Mouse (Mus musculus): Measurements from ENCODE around the gene Gm20696.

The Gm20696 gene

DNA sequence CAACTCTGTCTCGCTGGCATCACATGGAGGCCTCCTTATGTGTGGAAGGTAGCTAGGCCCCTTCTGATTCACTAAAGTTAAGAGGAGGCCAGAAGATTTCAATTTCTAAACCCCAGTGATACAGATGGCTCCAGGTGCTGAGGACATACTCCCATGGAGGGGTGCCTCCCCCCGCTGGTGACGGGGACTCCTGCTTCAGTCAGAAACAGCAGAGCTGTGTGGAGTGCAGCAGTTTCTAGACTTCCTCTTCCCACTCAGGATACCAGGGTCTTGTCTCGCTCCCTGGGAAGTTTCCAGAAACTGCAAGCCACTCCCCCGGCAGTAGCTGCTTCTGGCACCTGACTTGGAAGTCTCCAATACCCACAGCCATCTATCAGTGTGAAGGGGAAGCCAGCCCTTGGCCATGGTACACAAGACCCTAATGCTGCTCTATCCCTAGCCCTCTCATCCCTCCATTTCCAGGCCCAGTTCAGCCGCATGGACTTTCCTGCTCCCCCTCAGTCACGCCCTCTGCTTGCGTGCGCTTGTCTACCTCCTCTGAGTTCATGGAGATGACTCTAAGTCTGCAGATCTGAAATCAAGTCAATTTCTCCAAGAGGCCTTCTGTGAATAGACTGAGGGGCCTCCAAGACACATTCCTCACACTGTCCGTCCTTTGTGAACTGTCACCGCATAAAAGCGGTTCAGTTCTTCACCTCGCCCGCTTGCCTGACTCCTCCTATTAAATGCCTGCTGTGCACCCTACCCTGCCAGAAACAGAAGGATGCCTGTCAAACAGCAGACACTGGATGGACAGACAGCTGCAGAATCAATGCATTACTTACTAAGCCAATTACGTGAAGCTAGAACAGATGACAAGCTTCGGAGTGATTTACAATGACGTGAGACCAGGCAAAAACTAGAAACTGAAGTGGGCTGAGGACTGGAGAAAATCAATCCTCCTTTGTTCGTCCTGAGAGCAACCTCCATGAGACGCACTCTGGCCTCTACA is 346.9 kb downstream of the Gm20696 start:
- no peak for DNase-seq

DNA sequence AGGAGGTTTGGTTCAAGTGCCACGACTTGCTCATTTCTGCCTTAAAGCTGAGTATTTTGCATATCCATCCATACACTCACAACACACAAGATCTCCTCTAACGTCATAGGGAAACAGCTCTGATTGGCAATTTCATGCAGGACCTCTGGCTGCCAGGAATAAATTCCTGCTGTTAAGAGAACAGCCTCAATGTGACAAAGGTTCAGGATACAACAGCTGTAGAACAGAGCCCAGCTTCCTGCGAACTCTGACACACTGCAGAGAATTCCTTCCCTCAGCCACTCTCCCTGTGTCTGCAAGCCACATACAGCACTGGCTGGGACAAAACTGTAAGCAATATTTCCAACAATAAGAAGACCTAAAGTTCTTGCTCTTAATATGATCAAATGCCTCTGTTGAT is 351.9 kb downstream of the Gm20696 start:
- DNase-seq: no peak

DNA sequence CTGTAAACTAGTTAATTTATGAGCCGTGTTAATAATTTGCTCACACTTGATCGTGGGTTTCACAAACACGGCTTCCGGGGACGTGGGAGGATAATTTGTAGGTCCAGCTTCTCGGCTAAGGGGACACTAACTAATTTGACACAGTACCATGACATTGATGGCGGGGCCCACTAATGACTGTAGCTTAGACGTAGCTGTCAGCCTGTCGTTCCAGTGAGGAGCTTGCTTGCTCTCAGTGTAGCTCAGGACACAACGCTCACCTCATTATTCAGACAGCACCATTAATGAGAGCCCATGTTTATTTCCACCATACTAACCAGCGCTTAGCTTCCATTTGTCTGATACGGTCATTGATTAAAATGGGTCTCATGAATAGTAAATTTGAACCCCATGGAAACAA is 356.1 kb downstream of the Gm20696 start:
- no peak for DNase-seq

- DNase-seq: no peak
Measured at GRCm38 (mm10) chr6:99310171-99310500, 356.5 kb downstream of the Gm20696 start.

- DNase-seq: no peak
Measured at GRCm38 (mm10) chr6:99309466-99310170, 357.0 kb downstream of the Gm20696 start.

DNA sequence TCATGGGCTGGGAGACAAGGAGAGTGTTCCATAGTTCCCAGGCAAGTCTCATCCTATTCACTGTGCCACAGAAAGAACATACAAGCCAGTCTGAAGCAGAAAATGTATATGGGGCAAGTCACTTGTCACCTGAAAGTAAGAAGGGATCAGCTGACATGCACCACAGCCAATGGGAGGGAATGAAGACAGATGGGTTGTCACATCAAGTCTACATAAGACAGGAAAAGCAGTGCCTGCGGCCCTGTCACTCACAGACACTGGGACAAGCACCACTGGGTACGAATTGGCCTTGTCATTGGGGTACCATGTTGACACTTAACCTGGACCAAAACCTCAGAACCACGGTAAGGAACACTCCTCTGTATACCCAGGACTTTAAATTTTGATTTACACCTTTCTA is 360.8 kb downstream of the Gm20696 start:
- no peak for DNase-seq

DNA sequence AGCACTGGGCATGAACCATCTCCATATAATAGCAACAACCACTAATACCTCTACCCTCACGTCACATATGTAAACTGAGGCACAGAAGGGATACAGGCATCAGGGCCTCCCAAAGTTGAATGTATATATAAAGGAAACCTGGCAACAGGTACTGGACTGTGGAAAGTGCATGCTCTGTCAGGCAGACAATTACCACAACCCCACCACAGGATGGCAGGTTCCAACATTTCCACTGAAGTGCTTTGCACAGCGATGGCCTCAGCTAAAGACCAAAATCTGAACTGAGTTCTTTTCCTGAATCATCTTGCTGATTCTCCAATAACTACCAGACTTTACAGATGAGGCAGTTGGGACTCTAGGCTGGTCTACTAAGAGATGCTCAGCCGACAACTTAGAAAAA is 361.4 kb downstream of the Gm20696 start:
- DNase-seq: no peak

DNA sequence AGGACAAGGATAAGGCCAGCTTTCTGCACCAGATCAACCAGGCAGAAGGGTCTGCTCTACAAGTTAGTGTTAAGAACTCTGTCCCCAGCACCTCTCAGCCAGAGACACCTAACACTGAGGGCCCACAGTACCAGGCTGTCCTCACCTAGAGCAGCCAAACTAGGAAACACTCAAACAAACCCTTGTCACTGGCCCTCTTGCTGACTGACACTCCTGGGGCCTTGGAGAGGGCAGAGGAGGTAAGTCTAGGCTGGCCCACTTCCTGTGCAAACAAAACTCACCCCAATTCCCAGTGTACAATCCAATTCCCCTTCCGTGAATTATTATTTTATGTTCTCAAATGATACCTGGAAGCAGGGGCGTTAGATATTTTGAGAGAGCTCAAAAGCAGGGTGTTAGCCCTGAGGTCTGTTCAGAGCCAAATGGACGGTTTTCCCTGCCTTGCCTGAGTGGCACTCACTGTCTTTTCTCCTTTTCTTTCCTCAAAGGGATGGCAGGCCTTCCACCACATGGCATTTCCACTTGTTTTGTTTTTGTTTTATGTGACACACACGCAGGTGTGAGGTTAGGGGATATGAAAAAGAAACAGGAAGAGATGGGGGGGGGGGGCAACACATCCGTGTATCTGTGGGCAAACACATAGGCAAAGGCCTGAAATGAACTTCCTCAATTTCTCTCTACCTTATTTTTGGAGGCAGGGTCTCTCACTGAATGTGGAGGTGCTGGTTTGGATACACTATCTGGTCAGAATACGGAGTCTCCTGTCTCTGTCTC is 363.7 kb downstream of the Gm20696 start:
- no peak for DNase-seq

GRCm38 (mm10) chr6:99301923-99302322 is 364.7 kb downstream of the Gm20696 start:
- DNase-seq: no peak

GRCm38 (mm10) chr6:99300235-99300634 is 366.4 kb downstream of the Gm20696 start:
- DNase-seq: no peak

GRCm38 (mm10) chr6:99299196-99299595 is 367.4 kb downstream of the Gm20696 start:
- no peak for DNase-seq

- DNase-seq: no peak
Measured at GRCm38 (mm10) chr6:99297535-99297934, 369.1 kb downstream of the Gm20696 start.

DNA sequence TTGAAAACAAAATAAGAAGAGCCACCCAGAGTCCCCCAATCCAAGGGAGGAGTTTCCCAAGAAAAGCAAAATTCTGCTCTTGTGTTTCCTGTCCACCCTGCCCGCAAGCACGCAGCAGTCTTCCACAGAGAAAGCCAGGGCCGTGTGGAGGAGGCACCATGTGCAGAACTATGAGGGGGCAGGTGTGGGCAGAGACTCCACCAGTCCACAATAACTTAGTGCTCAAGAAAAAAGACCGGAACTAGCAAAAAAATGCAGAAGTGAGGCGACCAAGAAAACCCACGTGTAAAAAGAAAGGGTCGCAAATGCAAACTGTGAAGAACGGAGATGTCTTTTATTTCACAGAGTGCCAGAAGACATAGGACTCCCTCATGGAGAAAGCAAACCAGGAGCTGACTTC is 371.1 kb downstream of the Gm20696 start:
- DNase-seq: no peak

GRCm38 (mm10) chr6:99289220-99289619 is 377.4 kb downstream of the Gm20696 start:
- DNase-seq: peak; percentile 65 to 71

GRCm38 (mm10) chr6:99285026-99285425 is 381.6 kb downstream of the Gm20696 start:
- no peak for DNase-seq

- DNase-seq: no peak
Measured at GRCm38 (mm10) chr6:99284019-99284418, 382.6 kb downstream of the Gm20696 start.

DNA sequence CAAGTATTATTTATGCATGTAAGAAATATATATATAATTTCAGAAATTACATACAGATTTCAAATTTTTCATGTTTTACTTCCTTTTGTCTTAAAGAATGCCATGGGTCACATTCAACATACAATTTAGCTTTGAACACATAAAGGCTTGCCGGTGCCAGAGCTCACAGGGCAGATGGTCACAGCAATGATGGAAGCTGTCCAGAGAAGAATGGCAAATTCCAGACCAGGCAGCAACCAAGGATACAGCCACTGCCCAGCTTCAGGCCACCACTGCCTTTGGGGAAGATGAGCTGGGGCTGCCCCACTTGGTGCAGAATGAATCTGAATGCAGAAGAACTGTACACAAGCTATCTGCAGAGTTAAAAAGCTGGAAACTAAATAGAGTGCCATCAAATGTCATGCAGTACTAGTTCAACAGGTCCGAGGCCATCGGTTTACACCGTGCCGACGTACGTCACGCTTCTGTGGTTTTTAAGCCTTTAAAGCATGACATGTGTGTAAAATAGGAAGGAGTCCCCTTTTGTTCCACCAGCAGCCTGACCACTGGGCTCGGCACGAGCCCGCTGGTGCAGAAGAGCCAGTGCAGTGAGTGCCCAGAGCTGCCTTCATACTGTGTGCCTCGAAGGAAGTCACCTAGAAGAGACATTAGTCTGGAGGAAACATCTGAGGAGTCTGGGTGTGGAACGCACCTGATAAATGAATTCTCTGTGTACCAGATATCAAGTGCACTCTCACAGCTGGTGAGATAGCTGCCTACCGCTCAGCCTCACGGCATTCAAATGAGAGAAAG is 383.5 kb downstream of the Gm20696 start:
- DNase-seq: peak; percentile 20 to 41

DNA sequence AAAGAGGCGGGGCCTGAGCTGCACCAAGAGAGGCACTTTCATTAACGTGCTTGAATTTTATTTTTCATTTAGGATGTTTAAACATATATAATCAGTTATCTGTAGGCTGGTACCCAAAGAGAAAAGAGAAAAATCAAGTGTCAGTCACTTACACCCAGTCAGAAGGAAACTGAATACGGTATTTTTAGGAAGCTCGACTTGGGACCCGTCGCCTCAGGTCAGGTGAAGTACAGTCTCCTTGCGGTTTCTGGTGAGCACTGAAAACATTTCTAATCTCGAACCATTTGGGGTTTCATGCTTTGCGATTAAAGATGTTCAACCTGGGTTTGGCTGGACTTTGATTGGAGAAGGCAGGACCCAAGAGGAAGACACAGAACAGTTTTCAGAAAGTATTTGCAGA is 385.2 kb downstream of the Gm20696 start:
- no peak for DNase-seq

DNA sequence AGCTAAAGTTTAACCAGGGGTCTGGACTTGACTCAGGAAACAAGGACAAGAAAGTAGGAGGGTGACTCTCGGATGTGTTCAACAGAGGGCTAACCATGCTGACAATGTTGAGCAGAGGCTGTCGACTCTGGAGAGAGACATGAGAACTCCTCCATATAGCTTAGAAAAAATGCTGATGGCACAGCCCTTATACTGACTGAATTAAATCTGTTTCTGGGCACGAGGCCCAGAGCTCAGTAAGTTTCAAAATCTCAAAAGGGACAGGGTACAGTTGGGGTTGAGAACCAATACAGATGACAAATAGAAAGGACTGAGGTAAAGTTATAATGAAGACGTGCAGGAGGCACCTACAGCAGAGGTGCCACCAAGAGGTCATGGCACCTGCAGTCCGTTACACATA is 386.0 kb downstream of the Gm20696 start:
- no peak for DNase-seq

- DNase-seq: peak; percentile 35 to 64
Measured at GRCm38 (mm10) chr6:99277251-99277650, 389.3 kb downstream of the Gm20696 start.

- no peak for DNase-seq
Measured at GRCm38 (mm10) chr6:99276297-99276653, 390.3 kb downstream of the Gm20696 start.
